Mouse (Mus musculus) gastrocnemius, postnatal 10 days (tissue): ENCODE measurements around the gene Ap1m2. TPM values are rescaled to one million over a fixed set of nuclear protein-coding genes. Genes with fewer than 3 reads are reported as not detected.
"Not testable (repeated sequence)": the region's sequence is repeated elsewhere in the genome, so short reads cannot be mapped to it uniquely, and the experiment has no call there.

Source experiments
- DNase-seq: peaks from one replicate; pipeline ENCODE4 v3.0.0; 2021; ENCODE audit warnings: mixed read lengths
- total RNA-seq, 2 experiments: library from RNA; stranded (reverse); gene quantifications; 2 replicates each; pipeline ENCODE4 v1.2.3; 2021

Ap1m2 gene
- total RNA-seq, 2 experiments from 2014 or later = not detected

GRCm38 (mm10) chr9:21260491-21261040, 51.6 kb downstream of the Ap1m2 start:
- DNase-seq = no peak

GRCm38 (mm10) chr9:21256349-21256748, 55.8 kb downstream of the Ap1m2 start:
- DNase-seq = not testable (repeated sequence)

- DNase-seq = no peak
These were observed 57.4 kb downstream of the Ap1m2 start for GRCm38 (mm10) chr9:21254690-21255089.

GRCm38 (mm10) chr9:21251116-21251735, 60.9 kb downstream of the Ap1m2 start:
- DNase-seq = no peak

- no peak for DNase-seq
These were observed 61.6 kb downstream of the Ap1m2 start for GRCm38 (mm10) chr9:21250509-21250908.

GRCm38 (mm10) chr9:21249629-21250508, 62.3 kb downstream of the Ap1m2 start:
- no peak for DNase-seq

GRCm38 (mm10) chr9:21248326-21248725, 63.8 kb downstream of the Ap1m2 start, which contains the start of gene S1pr5:
Gene S1pr5 (minus strand): TSS chr9:21248443.
- DNase-seq = peak; percentile 60

GRCm38 (mm10) chr9:21246342-21246741, 65.8 kb downstream of the Ap1m2 start:
- DNase-seq = no peak

- DNase-seq = no peak
These were observed 67.0 kb downstream of the Ap1m2 start for GRCm38 (mm10) chr9:21245113-21245487.

- no peak for DNase-seq
These were observed 67.6 kb downstream of the Ap1m2 start for GRCm38 (mm10) chr9:21244428-21245112.

Other genes with a start within 250 kb of the Ap1m2 start
- gene Zglp1, start 245.2 kb downstream of the Ap1m2 start, total RNA-seq = not detected
- gene Gm49373, start 239.2 kb downstream of the Ap1m2 start, total RNA-seq = under 1 TPM; 0.14 to 0.32 TPM
- gene Fdx1l, start 238.7 kb downstream of the Ap1m2 start, total RNA-seq = 10 to 100 TPM; 24.2 to 24.9 TPM
- gene Gm38431, start 220.3 kb downstream of the Ap1m2 start, total RNA-seq = 1 to 10 TPM in 1 of 2 experiments, under 1 TPM in 1; 0.61 to 1.2 TPM
- 10 to 100 TPM; 22.1 to 25.6 TPM for gene Raver1, start 220.3 kb downstream of the Ap1m2 start, total RNA-seq
- gene Tyk2, start 181.1 kb downstream of the Ap1m2 start, total RNA-seq = 1 to 10 TPM; 5.1 to 7.6 TPM
- 100 to 1,000 TPM; 138 to 151 TPM for gene Cdc37, start 162.4 kb downstream of the Ap1m2 start, total RNA-seq
- gene Pde4a, start 146.6 kb downstream of the Ap1m2 start, total RNA-seq = 10 to 100 TPM; 22.1 to 23.2 TPM
- 10 to 100 TPM; 59.6 to 60.9 TPM for gene Keap1, start 73.0 kb downstream of the Ap1m2 start, total RNA-seq
- gene S1pr5, start 63.9 kb downstream of the Ap1m2 start, total RNA-seq = under 1 TPM; 0.09 to 0.19 TPM
- gene Atg4d, start 47.0 kb downstream of the Ap1m2 start, total RNA-seq = 10 to 100 TPM; 28.4 to 31.9 TPM
- 10 to 100 TPM; 10.8 to 14.5 TPM for gene Kri1, start 24.4 kb downstream of the Ap1m2 start, total RNA-seq
- gene Cdkn2d, start 20.9 kb downstream of the Ap1m2 start, total RNA-seq = 10 to 100 TPM; 14.2 to 16.1 TPM
- 100 to 1,000 TPM; 131 to 140 TPM for gene Slc44a2, start 8.4 kb upstream of the Ap1m2 start, total RNA-seq
- 10 to 100 TPM; 34.9 to 49.0 TPM for gene Ilf3, start 55.5 kb upstream of the Ap1m2 start, total RNA-seq
- gene Qtrt1, start 99.5 kb upstream of the Ap1m2 start, total RNA-seq = 10 to 100 TPM in 1 of 2 experiments, 1 to 10 TPM in 1; 8.5 to 11.4 TPM
- gene Dnm2, start 112.6 kb upstream of the Ap1m2 start, total RNA-seq = 10 to 100 TPM; 52.4 to 64.5 TPM
- 10 to 100 TPM; 29.5 to 31.8 TPM for gene Tmed1, start 197.9 kb upstream of the Ap1m2 start, total RNA-seq
- 1 to 10 TPM; 1.4 to 2.5 TPM for gene AB124611, start 213.8 kb upstream of the Ap1m2 start, total RNA-seq
- gene Carm1, start 234.6 kb upstream of the Ap1m2 start, total RNA-seq = 10 to 100 TPM; 81.0 to 95.2 TPM